Mouse (Mus musculus): Measurements from ENCODE around the gene Capzb. TPM values are rescaled to one million over a fixed set of nuclear protein-coding genes. Genes with fewer than 3 reads are reported as not detected.

Capzb gene
- total and polyA plus RNA-seq, 2 experiments: 51.4 to 52.6 TPM

GRCm38 (mm10) chr4:139240334-139240733 lies 47.6 kb downstream of the Capzb start:
- no peak for DNase-seq (ENCODE audit: extremely low read depth, low read depth, low spot score)
- WGBS: 88% methylated on average over 6 of the region's 6 CpGs
- no peak for TF ChIP-seq CTCF (IDR thresholded peaks at IDR 0.05; ENCODE audit: low read depth, low read length)
- TF ChIP-seq POLR2A (IDR thresholded peaks at IDR 0.05; ENCODE audit: extremely low read depth, insufficient read depth, low read length): no peak
- Histone ChIP-seq H3K9ac (ENCODE audit: low read depth, low read length) (no peak overlapping the region), H3K27ac (replicated peaks; ENCODE audit: insufficient read depth, low read depth, low read length) (no peak overlapping the region), H3K36me3 (ENCODE audit: control insufficient read depth, insufficient read depth, low read length) (peaks cover 14% of the 10 kb centered on the region), H3K27me3 (ENCODE audit: control insufficient read depth, insufficient read depth, low read length) (no peaks in the 10 kb centered on the region), H3K79me2 (ENCODE audit: control insufficient read depth, insufficient read depth, low read length) (peaks cover 39% of the 10 kb centered on the region), H3K4me1 (ENCODE audit: control insufficient read depth, insufficient read depth, low read length) (no peaks in the 10 kb centered on the region), H3K4me3 (ENCODE audit: insufficient read depth, low read depth, low read length) (no peak overlapping the region)

GRCm38 (mm10) chr4:139241678-139242606 lies 49.2 kb downstream of the Capzb start:
- no peak for TF ChIP-seq CTCF (IDR thresholded peaks at IDR 0.05; ENCODE audit: low read depth, low read length)
- no peak for TF ChIP-seq POLR2A (IDR thresholded peaks at IDR 0.05; ENCODE audit: extremely low read depth, insufficient read depth, low read length)
- Histone ChIP-seq H3K36me3 (ENCODE audit: control insufficient read depth, insufficient read depth, low read length) (peaks cover 14% of the 10 kb centered on the region), H3K79me2 (ENCODE audit: control insufficient read depth, insufficient read depth, low read length) (peaks cover 32% of the 10 kb centered on the region), H3K4me3 (ENCODE audit: insufficient read depth, low read depth, low read length) (no peak overlapping the region), H3K27ac (replicated peaks; ENCODE audit: insufficient read depth, low read depth, low read length) (no peak overlapping the region), H3K27me3 (ENCODE audit: control insufficient read depth, insufficient read depth, low read length) (no peaks in the 10 kb centered on the region), H3K4me1 (ENCODE audit: control insufficient read depth, insufficient read depth, low read length) (no peaks in the 10 kb centered on the region), H3K9ac (ENCODE audit: low read depth, low read length) (no peak overlapping the region)
- WGBS: 83% methylated on average over 22 of the region's 22 CpGs
- no peak for DNase-seq (ENCODE audit: extremely low read depth, low read depth, low spot score)

- WGBS: 69% methylated on average over 7 of the region's 7 CpGs
- Histone ChIP-seq H3K36me3 (ENCODE audit: control insufficient read depth, insufficient read depth, low read length) (peaks cover 14% of the 10 kb centered on the region), H3K4me3 (ENCODE audit: insufficient read depth, low read depth, low read length) (no peak overlapping the region), H3K4me1 (ENCODE audit: control insufficient read depth, insufficient read depth, low read length) (no peaks in the 10 kb centered on the region), H3K79me2 (ENCODE audit: control insufficient read depth, insufficient read depth, low read length) (peaks cover 28% of the 10 kb centered on the region), H3K9ac (ENCODE audit: low read depth, low read length) (no peak overlapping the region), H3K27ac (replicated peaks; ENCODE audit: insufficient read depth, low read depth, low read length) (no peak overlapping the region), H3K27me3 (ENCODE audit: control insufficient read depth, insufficient read depth, low read length) (no peaks in the 10 kb centered on the region)
- TF ChIP-seq CTCF (IDR thresholded peaks at IDR 0.05; ENCODE audit: low read depth, low read length): no peak
- TF ChIP-seq POLR2A (IDR thresholded peaks at IDR 0.05; ENCODE audit: extremely low read depth, insufficient read depth, low read length): no peak
- no peak for DNase-seq (ENCODE audit: extremely low read depth, low read depth, low spot score)
These were observed 49.9 kb downstream of the Capzb start for GRCm38 (mm10) chr4:139242607-139242955.

DNA sequence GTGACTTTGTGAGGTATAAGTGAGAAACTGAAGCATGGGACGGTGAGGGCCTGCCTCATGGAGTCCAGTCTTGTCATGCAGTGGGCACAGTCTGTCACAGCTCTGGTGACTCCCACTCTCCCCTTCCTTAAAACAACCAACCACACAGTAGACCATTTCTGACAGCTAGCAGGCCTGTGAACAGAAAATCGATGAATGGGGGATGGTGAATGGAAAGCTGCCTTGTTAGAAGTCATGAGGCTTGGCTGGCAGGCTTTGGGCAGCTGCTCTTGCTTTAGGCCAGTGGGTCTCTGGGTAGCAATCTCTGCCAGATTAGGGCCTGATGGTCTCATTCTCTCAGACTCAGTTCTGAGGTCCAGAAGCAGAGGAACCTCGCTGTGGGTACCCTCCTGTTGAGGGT lies 51.5 kb downstream of the Capzb start:
- Histone ChIP-seq H3K4me3 (ENCODE audit: insufficient read depth, low read depth, low read length) (no peak overlapping the region), H3K9ac (ENCODE audit: low read depth, low read length) (no peak overlapping the region), H3K36me3 (ENCODE audit: control insufficient read depth, insufficient read depth, low read length) (peaks cover 10% of the 10 kb centered on the region), H3K27ac (replicated peaks; ENCODE audit: insufficient read depth, low read depth, low read length) (no peak overlapping the region), H3K4me1 (ENCODE audit: control insufficient read depth, insufficient read depth, low read length) (no peaks in the 10 kb centered on the region), H3K27me3 (ENCODE audit: control insufficient read depth, insufficient read depth, low read length) (no peaks in the 10 kb centered on the region), H3K79me2 (ENCODE audit: control insufficient read depth, insufficient read depth, low read length) (peaks cover 27% of the 10 kb centered on the region)
- peak; percentile 61 for DNase-seq (ENCODE audit: extremely low read depth, low read depth, low spot score)
- TF ChIP-seq CTCF (IDR thresholded peaks at IDR 0.05; ENCODE audit: low read depth, low read length): no peak
- TF ChIP-seq POLR2A (IDR thresholded peaks at IDR 0.05; ENCODE audit: extremely low read depth, insufficient read depth, low read length): no peak
- WGBS: 76% methylated on average over 3 of the region's 3 CpGs

DNA sequence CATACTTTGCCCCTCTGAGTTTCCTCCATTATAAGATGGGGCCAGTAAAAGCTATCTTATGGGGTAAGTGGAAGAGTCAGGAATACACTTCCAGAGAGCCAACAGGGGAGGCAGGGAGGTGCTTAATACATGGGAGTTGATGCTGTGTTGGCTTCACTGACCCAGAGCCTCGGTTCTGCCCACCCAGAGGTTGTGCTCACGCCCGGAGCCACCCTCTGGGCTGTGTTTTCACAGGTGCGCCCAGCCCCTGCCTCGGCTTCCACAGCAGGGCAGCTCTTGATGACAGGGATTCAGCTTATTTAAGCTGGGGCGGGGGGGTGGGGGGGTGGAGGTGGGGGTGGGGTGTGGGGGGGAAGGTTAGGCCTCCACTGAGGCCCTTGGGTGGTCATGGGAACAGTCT lies 52.1 kb downstream of the Capzb start:
- DNase-seq (ENCODE audit: extremely low read depth, low read depth, low spot score): no peak
- peaks cover 7% of the 10 kb centered on the region for H3K36me3 ChIP-seq (ENCODE audit: control insufficient read depth, insufficient read depth, low read length)
- H3K9ac ChIP-seq (ENCODE audit: low read depth, low read length): no peak overlapping the region
- no peak overlapping the region for H3K4me3 ChIP-seq (ENCODE audit: insufficient read depth, low read depth, low read length)
- no peak for TF ChIP-seq CTCF (IDR thresholded peaks at IDR 0.05; ENCODE audit: low read depth, low read length)
- TF ChIP-seq POLR2A (IDR thresholded peaks at IDR 0.05; ENCODE audit: extremely low read depth, insufficient read depth, low read length): no peak
- peaks cover 3% of the 10 kb centered on the region for H3K4me1 ChIP-seq (ENCODE audit: control insufficient read depth, insufficient read depth, low read length)
- H3K27me3 ChIP-seq (ENCODE audit: control insufficient read depth, insufficient read depth, low read length): no peaks in the 10 kb centered on the region
- peaks cover 27% of the 10 kb centered on the region for H3K79me2 ChIP-seq (ENCODE audit: control insufficient read depth, insufficient read depth, low read length)
- H3K27ac ChIP-seq (replicated peaks; ENCODE audit: insufficient read depth, low read depth, low read length): no peak overlapping the region
- 89% methylated on average over 6 of the region's 6 CpGs for WGBS

- peaks cover 9% of the 10 kb centered on the region for H3K4me1 ChIP-seq (ENCODE audit: control insufficient read depth, insufficient read depth, low read length)
- H3K36me3 ChIP-seq (ENCODE audit: control insufficient read depth, insufficient read depth, low read length): peaks cover 2% of the 10 kb centered on the region; the same call in 1 of the 2 replicates
- no peaks in the 10 kb centered on the region for H3K27me3 ChIP-seq (ENCODE audit: control insufficient read depth, insufficient read depth, low read length)
- H3K27ac ChIP-seq (replicated peaks; ENCODE audit: insufficient read depth, low read depth, low read length): no peak overlapping the region
- WGBS: 87% methylated on average over 2 of the region's 2 CpGs
- no peak for DNase-seq (ENCODE audit: extremely low read depth, low read depth, low spot score)
- H3K4me3 ChIP-seq (ENCODE audit: insufficient read depth, low read depth, low read length): no peak overlapping the region
- H3K79me2 ChIP-seq (ENCODE audit: control insufficient read depth, insufficient read depth, low read length): peaks cover 25% of the 10 kb centered on the region
- H3K9ac ChIP-seq (ENCODE audit: low read depth, low read length): no peak overlapping the region
- no peak for TF ChIP-seq CTCF (IDR thresholded peaks at IDR 0.05; ENCODE audit: low read depth, low read length)
- no peak for TF ChIP-seq POLR2A (IDR thresholded peaks at IDR 0.05; ENCODE audit: extremely low read depth, insufficient read depth, low read length)
These were observed 52.8 kb downstream of the Capzb start for GRCm38 (mm10) chr4:139245534-139245933.
